Mouse (Mus musculus) small intestine, adult 2 months (tissue): Measurements from ENCODE around the gene Aifm3.
A peak's percentile ranks its signal among the peaks of the same experiment; 100 is the strongest.

Source experiments
- CTCF ChIP-seq: fragments of 200-500 bp; IDR thresholded peaks from 2 replicates; pipeline ENCODE4 v1.5.1; 2012; ENCODE audit warnings: low read depth, mild to moderate bottlenecking, control low read depth, inconsistent platforms, low read length, moderate library complexity, mixed read lengths; ENCODE audit not compliant: insufficient replicate concordance, insufficient read length; ENCODE audit errors: extremely low read depth
- POLR2A ChIP-seq: fragments of 200-500 bp; IDR thresholded peaks from 2 replicates; pipeline ENCODE4 v1.6.1; 2012; ENCODE audit warnings: low read depth, mild to moderate bottlenecking, control low read depth, inconsistent platforms, low read length, moderate library complexity

DNA sequence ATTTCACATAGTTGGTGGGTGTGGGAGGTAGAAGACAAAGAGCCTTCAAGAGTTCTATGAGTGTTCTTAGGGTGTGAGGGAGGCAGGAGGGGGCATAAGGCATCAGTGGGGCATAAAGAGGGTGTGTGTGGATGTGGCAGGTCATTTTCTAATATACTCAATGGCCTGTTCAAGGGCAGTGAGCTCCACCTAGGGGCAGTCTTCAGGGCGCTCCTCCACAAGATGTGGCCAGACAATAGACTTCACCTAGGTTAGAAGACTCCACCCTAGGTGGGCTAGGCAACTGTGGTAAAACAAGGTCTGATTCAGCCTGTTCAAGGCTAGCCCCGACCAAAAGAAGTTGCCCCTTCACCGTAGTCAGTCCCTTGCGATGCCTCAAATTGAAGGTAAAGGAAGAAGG is 42.9 kb downstream of the Aifm3 start:
- TF ChIP-seq CTCF: peak; percentile 52; the same call in 1 of the 2 replicates
- TF ChIP-seq POLR2A: no peak
